Mouse (Mus musculus) forebrain, embryonic 15.5 days (tissue): ENCODE results near the gene Ctnnd2. TPM values are rescaled to one million over a fixed set of nuclear protein-coding genes. Genes with fewer than 3 reads are reported as not detected.

Experiments used
- ATAC-seq: fragments of 200-750 bp; cut with Nextera tagmentation; replicated peaks from 2 replicates; pipeline ENCODE4 v1.8.0; 2017; ENCODE audit warnings: mild to moderate bottlenecking, moderate TSS enrichment, moderate library complexity
- H3K27ac ChIP-seq: fragments of 300-500 bp; sonication (generic); replicated peaks from 2 replicates; pipeline ENCODE4 v1.5.1; 2015; ENCODE audit warnings: mild to moderate bottlenecking, inconsistent platforms
- H3K27me3 ChIP-seq: fragments of 300-500 bp; sonication (generic); 2 replicates; pipeline ENCODE4 v1.6.1; 2015; ENCODE audit warnings: inconsistent platforms
- H3K36me3 ChIP-seq: fragments of 300-500 bp; sonication (generic); 2 replicates; pipeline ENCODE4 v1.6.1; 2015; ENCODE audit warnings: mild to moderate bottlenecking, inconsistent platforms
- H3K4me1 ChIP-seq: fragments of 300-500 bp; sonication (generic); 2 replicates; pipeline ENCODE4 v1.6.1; 2015; ENCODE audit warnings: inconsistent platforms
- H3K4me2 ChIP-seq: fragments of 300-500 bp; sonication (generic); replicated peaks from 2 replicates; pipeline ENCODE4 v1.6.1; 2015; ENCODE audit warnings: mild to moderate bottlenecking, inconsistent platforms
- H3K4me3 ChIP-seq: fragments of 300-500 bp; sonication (generic); 2 replicates; pipeline ENCODE4 v1.5.1; 2015; ENCODE audit warnings: mild to moderate bottlenecking, inconsistent platforms
- H3K9ac ChIP-seq: fragments of 300-500 bp; sonication (generic); replicated peaks from 2 replicates; pipeline ENCODE4 v1.6.1; 2015; ENCODE audit warnings: mild to moderate bottlenecking, inconsistent platforms
- H3K9me3 ChIP-seq: fragments of 300-500 bp; sonication (generic); 2 replicates; pipeline ENCODE4 v1.6.1; 2016; ENCODE audit warnings: inconsistent platforms
- WGBS: fragments of 180-500 bp; shearing (Covaris S2); methylation state at CpG from one replicate; pipeline ENCODE4 v1.1.7; 2015; ENCODE audit warnings: mixed read lengths; 5-methylcytosine and 5-hydroxymethylcytosine counted together
- polyA plus RNA-seq: library from polyadenylated mRNA; unstranded; fragments of >200 nt; fragmentation: Nextera tagmentation; extraction: Ambion mirVana; gene quantifications from 2 replicates; pipeline ENCODE4 v1.2.1, GENCODE M21; 2015

The Ctnnd2 gene
- polyA plus RNA-seq, 1 experiment from 2014 or later, result 83.6 TPM

- H3K4me3 ChIP-seq, result no peak overlapping the region
- H3K9me3 ChIP-seq, result no peaks in the 10 kb centered on the region
- H3K36me3 ChIP-seq, result 0 out of 2 replicates have a peak, but pooled peaks cover 7% of the 10 kb centered on the region
- WGBS, result 93% methylated on average over 4 of the region's 4 CpGs
- H3K27ac ChIP-seq, result no peak overlapping the region
- H3K4me2 ChIP-seq, result no peak overlapping the region
- no peak for ATAC-seq
- H3K9ac ChIP-seq, result no peak overlapping the region
- H3K27me3 ChIP-seq, result no peaks in the 10 kb centered on the region
- H3K4me1 ChIP-seq, result no peaks in the 10 kb centered on the region
Measured at GRCm38 (mm10) chr15:30964865-30965679, 792.7 kb downstream of the Ctnnd2 start.

- Histone ChIP-seq H3K4me1 (no peaks in the 10 kb centered on the region), H3K4me2 (no peak overlapping the region), H3K27ac (no peak overlapping the region), H3K27me3 (no peaks in the 10 kb centered on the region), H3K9me3 (no peaks in the 10 kb centered on the region), H3K9ac (no peak overlapping the region), H3K4me3 (no peak overlapping the region), H3K36me3 (0 out of 2 replicates have a peak, but pooled peaks cover 7% of the 10 kb centered on the region)
- no peak for ATAC-seq
- 94% methylated on average over 7 of the region's 7 CpGs for WGBS
Measured at GRCm38 (mm10) chr15:30966826-30967225, 794.4 kb downstream of the Ctnnd2 start.

DNA sequence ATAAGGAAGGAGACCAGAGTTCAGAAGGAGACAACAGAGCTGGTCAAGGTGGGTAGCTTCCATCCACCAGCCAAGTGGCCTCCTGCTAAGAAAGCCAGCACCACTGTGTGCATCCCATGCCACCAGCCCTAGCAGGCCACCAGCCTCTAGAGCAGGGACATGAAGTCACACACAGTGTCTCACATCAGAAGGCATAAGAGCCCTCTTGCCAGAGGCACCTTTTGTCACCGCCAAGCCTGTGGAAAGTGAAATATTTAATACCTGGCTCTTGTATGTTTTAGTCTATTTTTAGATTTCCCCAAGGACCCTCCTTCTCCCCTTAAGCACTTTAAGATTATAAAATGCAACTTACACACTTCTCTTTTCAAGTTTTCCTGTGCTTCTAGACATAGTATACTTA lies 802.0 kb downstream of the Ctnnd2 start:
- peaks cover 5% of the 10 kb centered on the region; the same call in 1 of the 2 replicates for H3K36me3 ChIP-seq
- H3K9ac ChIP-seq, result no peak overlapping the region
- no peak overlapping the region for H3K27ac ChIP-seq
- no peak overlapping the region for H3K4me2 ChIP-seq
- H3K4me1 ChIP-seq, result no peaks in the 10 kb centered on the region
- H3K4me3 ChIP-seq, result no peak overlapping the region
- H3K9me3 ChIP-seq, result no peaks in the 10 kb centered on the region
- 96% methylated on average over 1 of the region's 1 CpGs for WGBS
- no peak for ATAC-seq
- H3K27me3 ChIP-seq, result no peaks in the 10 kb centered on the region

GRCm38 (mm10) chr15:30974991-30975775 lies 802.8 kb downstream of the Ctnnd2 start:
- no peaks in the 10 kb centered on the region for H3K9me3 ChIP-seq
- H3K27ac ChIP-seq, result no peak overlapping the region
- no peaks in the 10 kb centered on the region for H3K4me1 ChIP-seq
- H3K9ac ChIP-seq, result no peak overlapping the region
- WGBS, result 66% methylated on average over 16 of the region's 16 CpGs
- no peak overlapping the region for H3K4me3 ChIP-seq
- H3K27me3 ChIP-seq, result no peaks in the 10 kb centered on the region
- ATAC-seq, result no peak
- no peak overlapping the region for H3K4me2 ChIP-seq
- peaks cover 5% of the 10 kb centered on the region; the same call in 1 of the 2 replicates for H3K36me3 ChIP-seq

DNA sequence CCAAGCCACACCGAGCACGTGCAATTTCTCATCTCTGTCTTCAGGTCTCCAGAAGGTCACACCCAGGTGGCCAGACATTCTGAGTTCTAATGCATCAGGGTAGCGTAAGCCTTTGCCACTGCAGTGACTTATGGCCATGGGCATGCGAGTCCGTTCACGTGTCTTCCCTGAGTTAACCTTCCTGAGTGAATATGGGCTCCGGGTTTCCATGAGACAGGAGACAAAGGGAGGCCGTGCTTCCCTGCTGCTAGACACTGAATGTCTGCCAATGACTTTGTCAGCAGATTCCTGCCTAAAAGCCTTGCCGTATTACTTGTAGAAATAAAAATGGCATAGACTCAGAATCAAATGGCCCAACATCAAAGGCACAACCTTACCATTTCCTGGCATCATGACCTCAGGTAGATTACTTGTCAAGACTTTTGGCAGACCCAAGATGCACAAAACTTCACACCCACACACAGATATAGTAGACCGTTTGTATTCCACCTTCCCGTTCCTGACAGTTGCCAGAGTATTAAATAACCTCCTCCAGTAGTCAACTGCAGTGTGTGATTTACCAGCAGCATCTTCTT lies 804.9 kb downstream of the Ctnnd2 start:
- ATAC-seq, result no peak
- Histone ChIP-seq H3K27ac (no peak overlapping the region), H3K9me3 (no peaks in the 10 kb centered on the region), H3K4me2 (no peak overlapping the region), H3K4me1 (no peaks in the 10 kb centered on the region), H3K4me3 (no peak overlapping the region), H3K27me3 (no peaks in the 10 kb centered on the region), H3K36me3 (peaks cover 5% of the 10 kb centered on the region; the same call in 1 of the 2 replicates), H3K9ac (no peak overlapping the region)
- WGBS, result 83% methylated on average over 11 of the region's 11 CpGs

- Histone ChIP-seq H3K9ac (no peak overlapping the region), H3K36me3 (no peaks in the 10 kb centered on the region), H3K27me3 (no peaks in the 10 kb centered on the region), H3K4me3 (no peak overlapping the region), H3K4me1 (no peaks in the 10 kb centered on the region), H3K27ac (no peak overlapping the region), H3K9me3 (no peaks in the 10 kb centered on the region), H3K4me2 (no peak overlapping the region)
- ATAC-seq, result no peak
- WGBS, result 92% methylated on average over 2 of the region's 2 CpGs
Measured at GRCm38 (mm10) chr15:30986890-30987289, 814.5 kb downstream of the Ctnnd2 start.

GRCm38 (mm10) chr15:30990421-30991252 lies 818.2 kb downstream of the Ctnnd2 start:
- Histone ChIP-seq H3K27ac (no peak overlapping the region), H3K4me1 (no peaks in the 10 kb centered on the region), H3K9me3 (no peaks in the 10 kb centered on the region), H3K4me2 (no peak overlapping the region), H3K36me3 (no peaks in the 10 kb centered on the region), H3K27me3 (no peaks in the 10 kb centered on the region), H3K9ac (no peak overlapping the region), H3K4me3 (no peak overlapping the region)
- ATAC-seq, result no peak
- 66% methylated on average over 15 of the region's 15 CpGs for WGBS

GRCm38 (mm10) chr15:30992357-30992756 lies 820.0 kb downstream of the Ctnnd2 start:
- ATAC-seq, result no peak
- no peaks in the 10 kb centered on the region for H3K4me1 ChIP-seq
- no peaks in the 10 kb centered on the region for H3K9me3 ChIP-seq
- no peaks in the 10 kb centered on the region for H3K27me3 ChIP-seq
- H3K9ac ChIP-seq, result no peak overlapping the region
- no peaks in the 10 kb centered on the region for H3K36me3 ChIP-seq
- no peak overlapping the region for H3K27ac ChIP-seq
- WGBS, result 93% methylated on average over 12 of the region's 12 CpGs
- no peak overlapping the region for H3K4me2 ChIP-seq
- no peak overlapping the region for H3K4me3 ChIP-seq

DNA sequence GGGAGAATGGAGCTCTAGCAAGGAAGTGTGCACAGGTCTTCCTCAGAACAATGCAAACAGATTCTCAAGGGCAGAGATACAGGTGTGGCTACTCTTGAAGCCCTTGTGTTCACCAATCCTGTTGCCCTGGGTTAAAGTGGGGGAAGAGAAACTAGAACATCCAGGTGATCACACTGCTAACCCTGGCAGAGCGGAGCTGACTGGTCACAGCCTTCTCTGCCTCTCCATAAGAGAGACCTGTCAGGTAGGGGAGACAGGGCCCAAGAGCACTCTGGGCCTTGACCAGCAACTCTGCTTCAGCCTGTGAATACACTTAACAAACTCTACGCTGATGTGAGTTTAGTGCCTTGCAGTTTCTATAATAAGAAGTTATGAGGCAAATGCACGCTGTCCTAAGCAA lies 820.5 kb downstream of the Ctnnd2 start:
- H3K27me3 ChIP-seq, result no peaks in the 10 kb centered on the region
- ATAC-seq, result no peak

DNA sequence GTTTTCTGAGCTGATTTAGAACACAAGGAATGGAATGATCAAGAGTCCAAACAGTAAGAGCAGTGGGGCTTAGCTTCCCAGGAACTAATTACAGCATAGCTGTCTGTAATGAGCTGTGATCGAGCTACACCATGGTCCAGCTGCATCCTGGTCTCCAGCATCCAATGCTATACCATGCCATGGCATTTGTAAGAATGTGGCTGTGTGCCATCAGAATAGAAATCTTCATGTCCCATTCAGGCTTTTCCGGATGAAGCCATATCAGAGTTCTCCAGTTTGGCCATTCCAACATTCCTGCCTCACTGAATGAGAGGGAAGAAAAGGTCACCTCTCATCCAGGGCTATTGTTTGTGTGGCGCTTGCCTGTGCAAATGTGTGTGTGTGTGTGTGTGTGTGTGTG lies 823.0 kb downstream of the Ctnnd2 start:
- Histone ChIP-seq H3K4me1 (no peaks in the 10 kb centered on the region), H3K4me3 (no peak overlapping the region), H3K27me3 (no peaks in the 10 kb centered on the region), H3K27ac (no peak overlapping the region), H3K9me3 (no peaks in the 10 kb centered on the region), H3K4me2 (no peak overlapping the region), H3K9ac (no peak overlapping the region), H3K36me3 (no peaks in the 10 kb centered on the region)
- ATAC-seq, result no peak
- 70% methylated on average over 3 of the region's 3 CpGs for WGBS

More for the DNA sequence above, 820.5 kb downstream of the Ctnnd2 start:
- Histone ChIP-seq H3K4me3 (no peak overlapping the region), H3K27ac (no peak overlapping the region), H3K9ac (no peak overlapping the region), H3K4me1 (no peaks in the 10 kb centered on the region), H3K9me3 (no peaks in the 10 kb centered on the region), H3K36me3 (no peaks in the 10 kb centered on the region), H3K4me2 (no peak overlapping the region)
- 95% methylated on average over 3 of the region's 3 CpGs for WGBS

DNA sequence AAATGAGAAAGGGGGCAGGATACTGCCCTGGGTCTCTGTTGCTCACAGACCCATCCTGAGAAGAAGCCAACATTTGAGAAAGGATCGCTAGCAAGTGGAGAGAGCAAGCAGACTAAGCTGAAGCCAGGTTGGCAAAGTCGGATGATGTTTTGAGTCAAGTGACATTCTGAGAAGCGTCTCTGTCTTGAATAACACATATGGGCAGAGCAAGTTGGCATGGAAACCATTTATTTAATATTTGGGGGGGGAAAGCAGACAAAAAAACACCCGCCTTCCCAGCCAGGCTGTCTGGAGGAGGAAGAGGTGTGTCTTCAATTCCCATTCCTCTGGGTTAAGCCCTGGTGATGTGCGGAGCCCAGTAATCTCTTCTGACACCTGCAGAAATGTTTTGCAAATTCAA lies 832.1 kb downstream of the Ctnnd2 start:
- Histone ChIP-seq H3K9me3 (no peaks in the 10 kb centered on the region), H3K9ac (no peak overlapping the region), H3K36me3 (peaks cover 3% of the 10 kb centered on the region; the same call in 1 of the 2 replicates), H3K27me3 (no peaks in the 10 kb centered on the region), H3K4me3 (no peak overlapping the region), H3K4me2 (no peak overlapping the region), H3K4me1 (peaks cover 10% of the 10 kb centered on the region; the same call in 1 of the 2 replicates), H3K27ac (peak overlapping the region; percentile 47; the same call in 1 of the 2 replicates)
- 72% methylated on average over 5 of the region's 5 CpGs for WGBS
- ATAC-seq, result peak; percentile 57; the same call in 1 of the 2 replicates
